Mouse (Mus musculus): ENCODE data around the gene Cmss1. TPM values are rescaled to one million over a fixed set of nuclear protein-coding genes. Genes with fewer than 3 reads are reported as not detected.

Gene Cmss1
- polyA plus RNA-seq, 1 experiment from 2014 or later = 33.5 TPM

GRCm38 (mm10) chr16:57421680-57422417, 184.8 kb downstream of the Cmss1 start:
- Histone ChIP-seq H3K9me3 (ENCODE audit: control insufficient read depth, low read length) (no peaks in the 10 kb centered on the region), H3K4me3 (ENCODE audit: low read depth, low read length) (no peak overlapping the region), H3K9ac (ENCODE audit: low read depth, low read length) (no peak overlapping the region), H3K4me1 (ENCODE audit: control insufficient read depth, insufficient read depth, low read length) (peaks cover 26% of the 10 kb centered on the region), H3K36me3 (ENCODE audit: control insufficient read depth, insufficient read depth, low read length) (no peaks in the 10 kb centered on the region), H3K4me2 (ENCODE audit: low read depth, low read length) (no peak overlapping the region), H3K27me3 (replicated peaks; ENCODE audit: control insufficient read depth, insufficient read depth, low read length) (no peaks in the 10 kb centered on the region), H3K27ac (replicated peaks; ENCODE audit: low read depth, low read length) (peak overlapping the region; percentile 0; the same call in 1 of the 2 replicates)
- no peak for DNase-seq (ENCODE audit: low spot score)
- 63% methylated on average over 7 of the region's 7 CpGs for WGBS
- ATAC-seq (ENCODE audit: low read depth) = no peak

- DNase-seq (ENCODE audit: low spot score) (peak; percentile 48), ATAC-seq (ENCODE audit: low read depth) (no peak)
- Histone ChIP-seq H3K9ac (ENCODE audit: low read depth, low read length) (no peak overlapping the region), H3K4me3 (ENCODE audit: low read depth, low read length) (no peak overlapping the region), H3K9me3 (ENCODE audit: control insufficient read depth, low read length) (no peaks in the 10 kb centered on the region), H3K36me3 (ENCODE audit: control insufficient read depth, insufficient read depth, low read length) (no peaks in the 10 kb centered on the region), H3K27me3 (replicated peaks; ENCODE audit: control insufficient read depth, insufficient read depth, low read length) (no peaks in the 10 kb centered on the region), H3K27ac (replicated peaks; ENCODE audit: low read depth, low read length) (peak overlapping the region; percentile 33; the same call in 1 of the 2 replicates), H3K4me1 (ENCODE audit: control insufficient read depth, insufficient read depth, low read length) (peaks cover 29% of the 10 kb centered on the region), H3K4me2 (ENCODE audit: low read depth, low read length) (no peak overlapping the region)
- WGBS = 37% methylated on average over 8 of the region's 8 CpGs
Observed at GRCm38 (mm10) chr16:57420773-57421556, 185.7 kb downstream of the Cmss1 start.

- H3K27me3 ChIP-seq (replicated peaks; ENCODE audit: control insufficient read depth, insufficient read depth, low read length) = no peaks in the 10 kb centered on the region
- peak overlapping the region; percentile 33; the same call in 1 of the 2 replicates for H3K27ac ChIP-seq (replicated peaks; ENCODE audit: low read depth, low read length)
- peaks cover 35% of the 10 kb centered on the region for H3K4me1 ChIP-seq (ENCODE audit: control insufficient read depth, insufficient read depth, low read length)
- H3K36me3 ChIP-seq (ENCODE audit: control insufficient read depth, insufficient read depth, low read length) = no peaks in the 10 kb centered on the region
- H3K9ac ChIP-seq (ENCODE audit: low read depth, low read length) = no peak overlapping the region
- ATAC-seq (ENCODE audit: low read depth) = no peak
- no peak for DNase-seq (ENCODE audit: low spot score)
- no peaks in the 10 kb centered on the region for H3K9me3 ChIP-seq (ENCODE audit: control insufficient read depth, low read length)
- no peak overlapping the region for H3K4me3 ChIP-seq (ENCODE audit: low read depth, low read length)
- H3K4me2 ChIP-seq (ENCODE audit: low read depth, low read length) = no peak overlapping the region
- WGBS = 86% methylated on average over 5 of the region's 5 CpGs
Observed at GRCm38 (mm10) chr16:57419881-57420280, 186.8 kb downstream of the Cmss1 start.

- Histone ChIP-seq H3K4me1 (ENCODE audit: control insufficient read depth, insufficient read depth, low read length) (peaks cover 35% of the 10 kb centered on the region), H3K27me3 (replicated peaks; ENCODE audit: control insufficient read depth, insufficient read depth, low read length) (no peaks in the 10 kb centered on the region), H3K4me3 (ENCODE audit: low read depth, low read length) (no peak overlapping the region), H3K9ac (ENCODE audit: low read depth, low read length) (no peak overlapping the region), H3K27ac (replicated peaks; ENCODE audit: low read depth, low read length) (no peak overlapping the region), H3K9me3 (ENCODE audit: control insufficient read depth, low read length) (no peaks in the 10 kb centered on the region; the same call in 1 of the 2 replicates), H3K4me2 (ENCODE audit: low read depth, low read length) (no peak overlapping the region), H3K36me3 (ENCODE audit: control insufficient read depth, insufficient read depth, low read length) (no peaks in the 10 kb centered on the region)
- DNase-seq (ENCODE audit: low spot score) = no peak
- no peak for ATAC-seq (ENCODE audit: low read depth)
- 59% methylated on average over 5 of the region's 5 CpGs for WGBS
Observed at GRCm38 (mm10) chr16:57419332-57419731, 187.3 kb downstream of the Cmss1 start.

- Histone ChIP-seq H3K4me1 (ENCODE audit: control insufficient read depth, insufficient read depth, low read length) (peaks cover 35% of the 10 kb centered on the region), H3K9me3 (ENCODE audit: control insufficient read depth, low read length) (no peaks in the 10 kb centered on the region; the same call in 1 of the 2 replicates), H3K27ac (replicated peaks; ENCODE audit: low read depth, low read length) (no peak overlapping the region), H3K4me2 (ENCODE audit: low read depth, low read length) (no peak overlapping the region), H3K27me3 (replicated peaks; ENCODE audit: control insufficient read depth, insufficient read depth, low read length) (no peaks in the 10 kb centered on the region), H3K4me3 (ENCODE audit: low read depth, low read length) (no peak overlapping the region), H3K36me3 (ENCODE audit: control insufficient read depth, insufficient read depth, low read length) (no peaks in the 10 kb centered on the region), H3K9ac (ENCODE audit: low read depth, low read length) (no peak overlapping the region)
- DNase-seq (ENCODE audit: low spot score) = no peak
- ATAC-seq (ENCODE audit: low read depth) = no peak
- WGBS = 72% methylated on average over 1 of the region's 1 CpGs
Observed at GRCm38 (mm10) chr16:57417955-57418354, 188.7 kb downstream of the Cmss1 start.

GRCm38 (mm10) chr16:57417017-57417416, 189.6 kb downstream of the Cmss1 start:
- H3K4me1 ChIP-seq (ENCODE audit: control insufficient read depth, insufficient read depth, low read length) = peaks cover 33% of the 10 kb centered on the region
- no peaks in the 10 kb centered on the region for H3K27me3 ChIP-seq (replicated peaks; ENCODE audit: control insufficient read depth, insufficient read depth, low read length)
- H3K4me2 ChIP-seq (ENCODE audit: low read depth, low read length) = no peak overlapping the region
- DNase-seq (ENCODE audit: low spot score) = no peak
- H3K4me3 ChIP-seq (ENCODE audit: low read depth, low read length) = no peak overlapping the region
- no peaks in the 10 kb centered on the region for H3K36me3 ChIP-seq (ENCODE audit: control insufficient read depth, insufficient read depth, low read length)
- ATAC-seq (ENCODE audit: low read depth) = no peak
- H3K9ac ChIP-seq (ENCODE audit: low read depth, low read length) = no peak overlapping the region
- WGBS = 60% methylated on average over 9 of the region's 9 CpGs
- no peaks in the 10 kb centered on the region; the same call in 1 of the 2 replicates for H3K9me3 ChIP-seq (ENCODE audit: control insufficient read depth, low read length)
- no peak overlapping the region for H3K27ac ChIP-seq (replicated peaks; ENCODE audit: low read depth, low read length)

GRCm38 (mm10) chr16:57416049-57416448, 190.6 kb downstream of the Cmss1 start:
- Histone ChIP-seq H3K27me3 (replicated peaks; ENCODE audit: control insufficient read depth, insufficient read depth, low read length) (no peaks in the 10 kb centered on the region), H3K4me1 (ENCODE audit: control insufficient read depth, insufficient read depth, low read length) (peaks cover 25% of the 10 kb centered on the region), H3K9ac (ENCODE audit: low read depth, low read length) (no peak overlapping the region), H3K27ac (replicated peaks; ENCODE audit: low read depth, low read length) (peak overlapping the region; percentile 21; the same call in 1 of the 2 replicates), H3K9me3 (ENCODE audit: control insufficient read depth, low read length) (no peaks in the 10 kb centered on the region; the same call in 1 of the 2 replicates), H3K4me2 (ENCODE audit: low read depth, low read length) (no peak overlapping the region), H3K36me3 (ENCODE audit: control insufficient read depth, insufficient read depth, low read length) (no peaks in the 10 kb centered on the region), H3K4me3 (ENCODE audit: low read depth, low read length) (no peak overlapping the region)
- peak; percentile 66 for DNase-seq (ENCODE audit: low spot score)
- WGBS = 28% methylated on average over 2 of the region's 2 CpGs
- peak; percentile 79 for ATAC-seq (ENCODE audit: low read depth)

GRCm38 (mm10) chr16:57412766-57413165, 193.9 kb downstream of the Cmss1 start:
- Histone ChIP-seq H3K27ac (replicated peaks; ENCODE audit: low read depth, low read length) (0 out of 2 replicates have a peak overlapping the region, but pooled peaks have one; percentile 2), H3K36me3 (ENCODE audit: control insufficient read depth, insufficient read depth, low read length) (no peaks in the 10 kb centered on the region), H3K4me3 (ENCODE audit: low read depth, low read length) (no peak overlapping the region), H3K4me2 (ENCODE audit: low read depth, low read length) (no peak overlapping the region), H3K9ac (ENCODE audit: low read depth, low read length) (no peak overlapping the region), H3K4me1 (ENCODE audit: control insufficient read depth, insufficient read depth, low read length) (peaks cover 16% of the 10 kb centered on the region), H3K9me3 (ENCODE audit: control insufficient read depth, low read length) (no peaks in the 10 kb centered on the region; the same call in 1 of the 2 replicates), H3K27me3 (replicated peaks; ENCODE audit: control insufficient read depth, insufficient read depth, low read length) (no peaks in the 10 kb centered on the region)
- DNase-seq (ENCODE audit: low spot score) (peak; percentile 61), ATAC-seq (ENCODE audit: low read depth) (peak; percentile 68; the same call in 1 of the 2 replicates)
- WGBS = 39% methylated on average over 4 of the region's 4 CpGs
